Mouse (Mus musculus): ENCODE data around the gene Synm.

Gene Synm

GRCm38 (mm10) chr7:67700846-67701245 is 58.7 kb downstream of the Synm start:
- peak; percentile 8 to 59 for DNase-seq (ENCODE audit: low spot score in 2 of 2)

DNA sequence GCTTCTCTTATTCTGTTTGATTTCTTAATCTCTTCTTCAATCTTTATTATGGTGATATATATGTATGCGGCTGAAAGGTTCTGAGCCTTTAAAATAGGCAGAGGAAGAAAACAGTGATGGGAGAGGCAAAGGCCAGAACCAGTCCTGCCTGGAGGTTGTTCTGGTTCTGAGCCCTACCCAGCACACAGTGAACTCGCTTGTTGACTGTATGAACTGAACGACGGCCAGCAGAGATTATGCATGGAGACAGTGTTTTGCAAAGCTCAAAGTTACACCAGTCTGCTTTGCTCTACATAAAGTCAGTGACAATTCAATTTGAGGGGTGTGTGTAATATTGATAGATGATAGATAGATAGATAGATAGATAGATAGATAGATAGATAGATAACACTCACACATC is 60.2 kb downstream of the Synm start:
- no peak for DNase-seq (ENCODE audit: low spot score in 2 of 2)

GRCm38 (mm10) chr7:67697892-67698630 is 61.5 kb downstream of the Synm start:
- DNase-seq (ENCODE audit: low spot score in 2 of 2) = no peak

DNA sequence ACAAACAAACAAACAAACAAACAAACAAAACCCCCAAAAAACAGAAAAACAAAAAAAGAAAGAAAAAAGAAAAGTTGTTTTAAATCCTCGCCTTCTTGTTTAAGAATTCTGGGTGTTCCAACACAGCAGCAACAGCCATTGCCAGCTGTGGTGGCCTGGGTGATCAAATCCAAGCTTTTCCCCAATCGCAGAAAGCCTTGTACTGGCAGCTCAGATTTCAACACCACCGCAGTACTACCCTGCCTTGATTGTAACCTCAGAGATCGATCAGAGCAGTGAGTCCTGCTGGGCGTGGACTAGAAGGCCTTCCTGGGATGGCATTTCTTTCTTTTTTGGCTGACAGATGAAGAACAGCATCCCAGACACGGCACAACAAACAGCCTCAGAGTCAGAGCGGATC is 63.6 kb downstream of the Synm start:
- DNase-seq (ENCODE audit: low spot score in 2 of 2) = no peak

GRCm38 (mm10) chr7:67692791-67693538 is 66.6 kb downstream of the Synm start:
- DNase-seq (ENCODE audit: low spot score in 2 of 2) = no peak

- no peak for DNase-seq (ENCODE audit: low spot score in 2 of 2)
These were observed 67.4 kb downstream of the Synm start for GRCm38 (mm10) chr7:67692141-67692540.

GRCm38 (mm10) chr7:67691036-67691435 is 68.5 kb downstream of the Synm start:
- no peak for DNase-seq (ENCODE audit: low spot score in 2 of 2)

DNA sequence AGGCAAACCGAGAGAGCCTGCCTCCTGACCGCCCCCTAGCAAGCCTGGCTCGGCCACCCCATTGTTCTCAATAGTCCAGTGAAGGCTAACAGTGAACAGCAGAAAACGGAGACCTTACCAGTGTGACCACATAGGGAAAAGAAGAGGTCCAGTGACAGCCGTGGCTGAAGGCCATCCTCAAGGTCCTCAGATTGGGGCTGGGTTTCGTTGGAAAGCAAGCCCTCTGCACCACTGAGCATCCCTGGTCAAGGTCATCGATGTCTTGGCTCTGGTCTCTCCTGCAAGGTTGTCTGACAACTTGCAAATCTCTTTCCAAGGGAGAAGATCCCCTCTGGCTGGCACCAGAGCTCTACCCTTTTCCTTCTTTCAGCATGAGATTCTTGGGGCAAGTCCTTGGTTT is 69.7 kb downstream of the Synm start:
- DNase-seq (ENCODE audit: low spot score in 2 of 2) = no peak

DNA sequence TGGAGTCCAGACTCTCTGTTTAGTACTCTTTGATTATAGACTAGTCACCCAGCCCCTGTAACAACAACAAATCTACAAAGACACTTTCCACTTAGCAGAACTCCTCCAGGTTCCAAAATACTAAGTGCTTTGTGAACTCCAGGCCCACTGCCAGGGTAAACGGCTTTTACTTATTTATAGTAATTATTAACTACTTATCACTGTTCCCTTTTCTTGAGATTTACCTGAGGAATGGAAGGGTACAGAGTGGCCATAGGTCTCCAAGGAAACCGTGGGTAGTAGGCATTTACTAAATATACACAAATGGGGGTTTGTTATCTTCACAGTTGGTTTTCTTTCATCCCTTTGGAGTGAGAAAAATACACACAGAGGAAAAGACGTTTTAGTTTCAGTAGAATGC is 71.3 kb downstream of the Synm start:
- no peak for DNase-seq (ENCODE audit: low spot score in 2 of 2)

DNA sequence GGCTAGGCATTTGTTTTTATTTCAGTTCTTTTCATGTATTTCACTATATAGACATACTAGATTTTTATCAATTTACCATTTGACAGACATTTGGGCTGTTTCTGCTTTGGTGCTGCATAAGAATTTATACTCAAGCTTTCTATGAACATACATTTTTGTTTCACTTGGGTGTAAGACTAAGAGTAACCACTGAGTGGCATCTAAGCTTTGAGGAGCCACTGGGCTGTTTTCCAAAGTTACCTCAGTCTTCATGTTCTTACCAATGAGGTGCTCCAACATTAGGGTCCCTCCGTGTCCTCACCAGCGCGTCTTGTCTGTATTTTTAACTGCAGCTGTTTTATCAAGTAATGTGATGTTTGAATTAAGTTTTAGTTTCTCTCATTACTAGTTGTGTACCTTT is 73.0 kb downstream of the Synm start:
- DNase-seq (ENCODE audit: low spot score in 2 of 2) = no peak

DNA sequence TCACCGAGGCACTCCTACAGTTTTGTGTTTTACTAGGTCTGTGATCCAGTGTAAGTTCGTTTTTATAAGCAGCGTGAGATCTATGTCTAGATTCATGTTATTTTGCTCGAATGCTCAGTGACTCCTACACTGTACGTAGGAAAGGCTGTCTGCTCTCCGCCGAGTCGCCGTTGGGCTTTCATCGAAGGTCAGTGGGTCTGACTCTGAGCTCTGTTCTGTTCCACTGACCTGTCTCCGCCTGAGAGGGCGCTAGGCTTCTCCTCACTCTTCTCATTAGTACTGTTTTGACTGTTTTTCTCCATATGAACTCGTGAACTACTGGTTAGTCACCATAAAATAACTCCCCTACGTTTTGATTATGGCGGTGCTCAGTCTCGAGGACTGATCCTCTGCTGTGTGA is 76.5 kb downstream of the Synm start:
- no peak for DNase-seq (ENCODE audit: low spot score in 2 of 2)

DNA sequence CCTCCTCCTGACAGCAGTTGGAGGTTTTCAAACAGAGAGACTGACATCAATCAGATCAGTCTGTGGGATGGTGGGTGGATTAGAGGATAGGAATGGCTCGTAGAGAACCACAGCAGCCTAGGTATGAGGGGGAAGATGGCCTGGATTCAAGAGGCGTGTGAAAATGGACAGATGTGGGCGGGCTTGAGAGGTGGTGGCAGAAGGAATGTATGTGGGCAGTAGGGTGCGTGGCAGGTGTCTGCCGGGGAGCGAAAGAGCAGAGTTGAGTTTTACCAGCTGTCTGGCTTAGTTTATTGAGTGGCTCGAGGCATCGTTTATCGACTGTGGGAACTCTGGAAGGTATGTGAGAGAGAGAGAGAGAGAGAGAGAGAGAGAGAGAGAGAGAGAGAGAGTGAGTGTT is 78.5 kb downstream of the Synm start:
- DNase-seq (ENCODE audit: low spot score in 2 of 2) = no peak

Data from thymus, postnatal 10 days (tissue).